Mouse (Mus musculus): ENCODE results near the gene Cdca5. TPM values are rescaled to one million over a fixed set of nuclear protein-coding genes. Genes with fewer than 3 reads are reported as not detected.

Gene Cdca5
- polyA plus RNA-seq, 1 experiment from 2014 or later = 2.5 TPM

DNA sequence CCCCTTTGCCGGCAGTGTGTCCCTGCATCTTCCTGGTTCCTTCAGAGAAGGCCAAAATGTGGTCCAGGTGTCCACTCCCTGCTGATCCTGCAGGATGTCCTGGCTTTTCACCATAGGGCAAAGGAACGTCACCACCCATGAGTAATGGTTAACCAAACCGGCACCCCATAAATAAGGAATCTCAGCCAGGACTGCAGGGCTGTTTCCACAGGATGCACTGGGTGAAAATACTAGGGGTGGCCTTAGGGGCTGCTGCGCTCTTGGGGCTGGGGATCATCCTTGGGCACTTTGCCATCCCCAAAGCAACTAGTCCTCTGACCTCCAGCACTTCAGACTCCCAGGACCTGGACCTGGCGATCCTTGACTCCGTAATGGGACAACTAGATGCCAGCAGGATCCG lies 20.8 kb downstream of the Cdca5 start, which contains the start of gene Naaladl1:
Gene Naaladl1, plus strand, starts transcription at position 197 of the 400 bp plus-strand sequence.
- Histone ChIP-seq H3K4me3 (ENCODE audit: inconsistent target) (no peak within 1 kb of the TSS), H3K27ac (no peak within 1 kb of the TSS), H3K36me3 (ENCODE audit: inconsistent target) (no peaks in the 10 kb centered on the region), H3K79me2 (ENCODE audit: inconsistent target) (no peaks in the 10 kb centered on the region)
- WGBS (ENCODE audit: missing documents) = 95% methylated on average over 7 of the region's 7 CpGs

GRCm38 (mm10) chr19:6113116-6113515 lies 28.3 kb downstream of the Cdca5 start:
- H3K36me3 ChIP-seq (ENCODE audit: inconsistent target) = peaks cover 7% of the 10 kb centered on the region; the same call in 1 of the 2 replicates
- no peak overlapping the region for H3K27ac ChIP-seq
- peaks cover 12% of the 10 kb centered on the region; the same call in 1 of the 2 replicates for H3K79me2 ChIP-seq (ENCODE audit: inconsistent target)
- 89% methylated on average over 6 of the region's 6 CpGs for WGBS (ENCODE audit: missing documents)
- no peak overlapping the region for H3K4me3 ChIP-seq (ENCODE audit: inconsistent target)

DNA sequence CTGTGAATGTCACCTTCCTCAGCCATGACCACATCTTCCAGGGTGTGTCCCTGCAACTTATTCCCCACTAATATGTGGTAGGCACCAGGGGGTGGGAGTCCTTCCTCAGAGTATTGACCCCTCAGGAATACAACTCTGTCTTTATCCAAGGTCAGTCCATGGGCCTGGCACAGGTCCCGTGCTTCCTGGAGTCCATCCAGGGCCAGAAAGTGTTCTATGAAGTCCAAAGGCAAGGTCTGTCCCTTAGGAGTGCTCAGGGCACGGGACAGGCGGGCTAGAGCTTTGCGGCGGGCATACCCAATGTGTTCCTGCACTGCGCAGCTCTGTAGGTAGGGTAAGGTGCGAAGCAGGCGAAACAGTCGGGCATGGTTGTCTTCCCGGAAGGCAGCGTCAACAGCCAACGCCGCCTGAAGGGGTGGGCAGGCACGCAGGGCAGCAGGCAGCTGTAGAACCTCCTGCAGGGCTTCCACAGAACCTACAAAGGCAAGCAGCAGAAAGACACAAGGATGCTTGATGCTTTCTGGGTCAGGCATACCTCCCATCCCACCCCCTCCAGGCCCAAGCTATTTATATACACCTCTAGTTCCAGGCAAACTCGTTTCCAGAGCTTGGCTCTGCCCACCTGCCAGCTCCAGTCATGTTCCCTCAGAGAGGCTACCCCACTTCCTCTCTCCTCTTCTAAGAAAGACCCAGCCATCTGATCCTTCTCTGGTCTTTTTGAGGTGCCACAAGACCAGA lies 31.5 kb downstream of the Cdca5 start:
- Histone ChIP-seq H3K27ac (no peak overlapping the region), H3K4me3 (ENCODE audit: inconsistent target) (no peak overlapping the region), H3K79me2 (ENCODE audit: inconsistent target) (peaks cover 12% of the 10 kb centered on the region; the same call in 1 of the 2 replicates), H3K36me3 (ENCODE audit: inconsistent target) (peaks cover 7% of the 10 kb centered on the region; the same call in 1 of the 2 replicates)
- WGBS (ENCODE audit: missing documents) = 88% methylated on average over 15 of the region's 15 CpGs

DNA sequence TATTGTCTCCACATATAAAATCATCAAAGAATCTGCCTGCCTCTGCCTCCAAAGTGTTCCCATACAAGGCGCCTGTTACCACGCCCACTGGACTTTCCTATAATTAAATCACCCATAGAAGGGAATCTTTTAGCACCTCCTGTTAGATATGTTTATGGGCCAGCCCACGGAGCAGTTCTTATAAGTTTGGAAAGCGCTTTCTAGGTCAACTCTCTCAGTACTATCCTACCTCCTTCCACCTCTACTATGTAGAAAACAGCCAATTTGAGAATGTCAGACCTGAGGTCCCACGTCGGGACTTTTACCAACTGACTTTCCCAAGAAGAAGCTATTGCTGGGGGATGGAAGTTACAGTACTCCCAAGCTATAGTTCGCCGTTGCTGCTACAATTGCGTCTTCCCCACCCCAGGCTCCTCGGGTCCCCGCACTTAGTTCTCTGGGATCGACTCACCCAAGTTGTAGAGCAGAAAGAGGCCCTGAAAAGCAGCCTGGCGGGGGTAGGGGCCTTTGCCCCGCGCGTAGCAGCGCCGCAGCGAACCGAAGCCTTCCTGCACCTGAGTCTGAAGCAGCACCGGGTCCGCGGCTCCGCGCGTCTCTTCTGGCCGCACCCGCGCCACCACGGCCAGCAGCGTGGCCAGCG lies 32.7 kb downstream of the Cdca5 start:
- 3% methylated on average over 32 of the region's 32 CpGs for WGBS (ENCODE audit: missing documents)

GRCm38 (mm10) chr19:6117986-6118676 lies 33.3 kb downstream of the Cdca5 start, which contains the start of gene Sac3d1:
Gene Sac3d1, minus strand, starts transcription at chr19:6118650.
- Histone ChIP-seq H3K4me3 (ENCODE audit: inconsistent target) (peak within 1 kb of the TSS; percentile 72), H3K27ac (peak within 1 kb of the TSS; percentile 44), H3K79me2 (ENCODE audit: inconsistent target) (peaks cover 12% of the 10 kb centered on the region; the same call in 1 of the 2 replicates), H3K36me3 (ENCODE audit: inconsistent target) (peaks cover 10% of the 10 kb centered on the region; the same call in 1 of the 2 replicates)
- WGBS (ENCODE audit: missing documents) = under 1% methylated on average over 77 of the region's 77 CpGs

More for the DNA sequence above, 32.7 kb downstream of the Cdca5 start:
- Histone ChIP-seq H3K27ac (peak overlapping the region; percentile 33), H3K4me3 (ENCODE audit: inconsistent target) (peak overlapping the region; percentile 72), H3K36me3 (ENCODE audit: inconsistent target) (peaks cover 10% of the 10 kb centered on the region; the same call in 1 of the 2 replicates), H3K79me2 (ENCODE audit: inconsistent target) (peaks cover 12% of the 10 kb centered on the region; the same call in 1 of the 2 replicates)

DNA sequence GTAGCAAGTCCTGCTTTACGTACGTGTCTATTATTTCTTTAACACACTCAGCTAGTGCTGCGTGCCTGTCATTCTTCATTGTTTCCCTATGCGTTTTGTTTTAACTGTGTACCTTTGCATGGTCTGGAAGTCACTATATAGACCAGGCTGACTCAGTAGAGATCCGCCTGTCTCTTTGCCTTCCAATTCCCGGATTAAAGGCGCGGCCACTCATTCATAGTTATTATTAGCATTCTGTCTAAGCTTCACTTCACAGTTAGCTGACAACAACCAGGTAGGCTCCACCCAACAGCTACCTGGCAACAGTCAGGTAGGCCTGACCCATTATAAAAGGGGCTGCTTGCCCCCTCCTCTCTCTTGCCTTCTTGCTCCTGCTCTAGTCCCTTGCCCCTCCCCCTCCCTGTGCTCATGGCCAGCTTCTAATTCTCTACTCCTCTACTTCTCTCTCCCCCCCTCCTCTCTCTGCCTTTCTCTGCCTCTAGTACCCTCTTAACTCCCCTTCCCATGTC lies 33.9 kb downstream of the Cdca5 start:
- Histone ChIP-seq H3K79me2 (ENCODE audit: inconsistent target) (peaks cover 12% of the 10 kb centered on the region; the same call in 1 of the 2 replicates), H3K27ac (peak overlapping the region; percentile 44), H3K4me3 (ENCODE audit: inconsistent target) (peak overlapping the region; percentile 45), H3K36me3 (ENCODE audit: inconsistent target) (peaks cover 15% of the 10 kb centered on the region; the same call in 1 of the 2 replicates)
- WGBS (ENCODE audit: missing documents) = 1% methylated on average over 8 of the region's 8 CpGs

- 93% methylated on average over 15 of the region's 19 CpGs for WGBS (ENCODE audit: missing documents)
- Histone ChIP-seq H3K36me3 (ENCODE audit: inconsistent target) (peaks cover 10% of the 10 kb centered on the region; the same call in 1 of the 2 replicates), H3K27ac (no peak overlapping the region), H3K79me2 (ENCODE audit: inconsistent target) (peaks cover 10% of the 10 kb centered on the region; the same call in 1 of the 2 replicates), H3K4me3 (ENCODE audit: inconsistent target) (no peak overlapping the region)
Measured at GRCm38 (mm10) chr19:6121761-6122160, 37.0 kb downstream of the Cdca5 start.

DNA sequence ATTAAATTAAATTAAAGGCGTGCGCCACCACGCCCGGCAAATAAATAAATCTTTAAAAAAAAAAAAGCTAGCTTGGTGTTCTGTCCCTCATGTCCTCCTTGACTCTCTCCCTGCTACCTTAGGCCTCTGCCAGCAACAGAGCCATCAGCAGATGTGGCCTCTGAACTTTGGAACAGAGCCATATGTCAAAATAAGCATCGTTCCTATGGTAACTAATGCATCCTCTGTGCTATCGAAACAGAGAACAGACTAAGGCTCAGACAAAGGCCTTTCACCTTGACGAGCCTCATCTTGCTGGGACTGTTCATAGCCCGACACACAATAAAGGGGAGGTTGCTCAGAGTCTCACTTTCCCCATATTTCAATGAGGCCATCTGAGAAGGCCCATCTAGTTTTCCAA lies 38.5 kb downstream of the Cdca5 start:
- Histone ChIP-seq H3K79me2 (ENCODE audit: inconsistent target) (peaks cover 6% of the 10 kb centered on the region; the same call in 1 of the 2 replicates), H3K27ac (no peak overlapping the region), H3K4me3 (ENCODE audit: inconsistent target) (no peak overlapping the region), H3K36me3 (ENCODE audit: inconsistent target) (peaks cover 10% of the 10 kb centered on the region; the same call in 1 of the 2 replicates)
- 95% methylated on average over 8 of the region's 8 CpGs for WGBS (ENCODE audit: missing documents)

GRCm38 (mm10) chr19:6124898-6125297 lies 40.1 kb downstream of the Cdca5 start:
- WGBS (ENCODE audit: missing documents) = 88% methylated on average over 2 of the region's 2 CpGs
- Histone ChIP-seq H3K27ac (no peak overlapping the region), H3K36me3 (ENCODE audit: inconsistent target) (peaks cover 10% of the 10 kb centered on the region; the same call in 1 of the 2 replicates), H3K79me2 (ENCODE audit: inconsistent target) (peaks cover 6% of the 10 kb centered on the region; the same call in 1 of the 2 replicates), H3K4me3 (ENCODE audit: inconsistent target) (no peak overlapping the region)

GRCm38 (mm10) chr19:6126289-6126688 lies 41.5 kb downstream of the Cdca5 start:
- Histone ChIP-seq H3K4me3 (ENCODE audit: inconsistent target) (no peak overlapping the region; the same call in 1 of the 2 replicates), H3K36me3 (ENCODE audit: inconsistent target) (peaks cover 10% of the 10 kb centered on the region; the same call in 1 of the 2 replicates), H3K79me2 (ENCODE audit: inconsistent target) (peaks cover 6% of the 10 kb centered on the region; the same call in 1 of the 2 replicates), H3K27ac (peak overlapping the region; percentile 81)
- 28% methylated on average over 4 of the region's 4 CpGs for WGBS (ENCODE audit: missing documents)

DNA sequence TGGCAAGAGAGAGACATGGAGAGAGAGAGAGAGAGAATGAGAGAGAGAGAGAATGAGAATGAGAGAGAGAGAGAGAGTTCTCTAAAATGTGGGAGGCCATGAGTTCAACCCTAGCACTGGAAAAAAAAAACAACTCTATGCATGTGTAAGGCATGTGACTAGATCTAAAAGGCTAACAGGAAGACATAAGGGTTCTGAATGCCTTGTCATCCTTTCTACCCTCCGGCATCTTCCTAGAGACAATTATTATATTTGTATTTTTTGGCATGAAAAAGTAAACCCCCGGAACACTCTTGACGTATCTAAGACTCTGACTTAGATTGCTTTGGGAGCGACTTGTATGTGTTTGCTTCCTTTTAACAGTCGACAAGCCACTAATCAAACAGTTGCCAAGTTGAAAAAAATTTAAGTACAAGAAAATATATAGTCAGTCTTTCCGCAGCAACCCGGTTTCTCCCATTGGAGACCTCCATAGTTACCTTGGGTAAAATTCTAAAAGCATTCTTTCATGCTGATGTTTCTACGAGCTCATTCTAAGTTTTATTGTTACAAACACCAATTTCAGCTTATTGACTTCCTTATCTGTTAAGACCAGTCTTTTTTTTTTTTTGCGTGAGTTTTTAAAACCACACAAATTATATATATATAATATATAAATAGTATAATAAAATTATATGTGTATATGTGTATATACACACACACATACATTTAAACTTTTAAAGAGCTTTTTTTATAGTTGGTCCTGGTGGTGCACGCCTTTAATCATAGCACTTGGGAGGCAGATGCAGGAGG lies 42.2 kb downstream of the Cdca5 start:
- 63% methylated on average over 9 of the region's 10 CpGs for WGBS (ENCODE audit: missing documents)
- peaks cover 8% of the 10 kb centered on the region; the same call in 1 of the 2 replicates for H3K36me3 ChIP-seq (ENCODE audit: inconsistent target)
- H3K4me3 ChIP-seq (ENCODE audit: inconsistent target) = peak overlapping the region; percentile 67
- peaks cover 6% of the 10 kb centered on the region; the same call in 1 of the 2 replicates for H3K79me2 ChIP-seq (ENCODE audit: inconsistent target)
- H3K27ac ChIP-seq = peak overlapping the region; percentile 81

DNA sequence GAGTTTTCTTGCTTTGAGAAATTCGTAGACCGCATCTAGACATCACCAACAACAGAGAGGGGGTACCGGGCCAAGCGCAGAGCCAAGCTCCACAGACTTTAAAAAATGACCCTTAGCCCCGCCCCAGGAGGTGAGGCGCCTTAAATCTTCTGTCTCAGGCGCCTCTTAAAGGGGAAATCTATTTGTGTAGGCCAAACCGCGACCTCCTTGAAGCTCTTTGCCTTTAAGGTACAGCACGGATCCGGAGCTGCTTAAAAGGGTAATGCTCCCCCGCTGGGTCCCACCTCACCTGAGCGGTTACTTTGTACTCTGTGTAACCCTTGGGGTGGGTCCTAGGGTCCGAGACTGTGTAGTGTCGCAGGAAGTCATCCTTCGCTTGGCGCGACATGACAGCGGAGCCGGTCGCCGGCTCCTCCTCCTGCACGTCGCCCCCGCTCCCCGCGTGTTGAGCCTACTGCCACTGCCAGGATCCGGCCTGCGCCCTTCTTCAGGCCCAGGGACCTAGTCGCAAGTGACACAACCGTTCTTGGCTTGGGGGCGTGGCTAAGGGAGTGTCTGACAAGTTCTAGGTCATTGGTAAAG lies 43.1 kb downstream of the Cdca5 start, which contains the start of gene Snx15:
Gene Snx15, minus strand, starts transcription at position 545 of the 582 bp plus-strand sequence.
- H3K4me3 ChIP-seq (ENCODE audit: inconsistent target) = peak within 1 kb of the TSS; percentile 67
- under 1% methylated on average over 32 of the region's 32 CpGs for WGBS (ENCODE audit: missing documents)

More for the DNA sequence above, 43.1 kb downstream of the Cdca5 start, which contains the start of gene Snx15:
- 0 out of 2 replicates have a peak, but pooled peaks cover 7% of the 10 kb centered on the region for H3K36me3 ChIP-seq (ENCODE audit: inconsistent target)
- peak within 1 kb of the TSS; percentile 81 for H3K27ac ChIP-seq
- H3K79me2 ChIP-seq (ENCODE audit: inconsistent target) = peaks cover 6% of the 10 kb centered on the region; the same call in 1 of the 2 replicates
